Mouse (Mus musculus): ENCODE results near the gene Rcbtb1.
"Not testable (repeated sequence)": the region's sequence is repeated elsewhere in the genome, so short reads cannot be mapped to it uniquely, and the experiment has no call there.

Rcbtb1 gene

GRCm38 (mm10) chr14:59274961-59275360 lies 74.0 kb downstream of the Rcbtb1 start:
- DNase-seq (ENCODE audit: low read depth in 2 of 2, low spot score in 2 of 2) = not testable (repeated sequence)

Measured in CD8-positive naive resting alpha-beta T cell, adult 2 months (primary cell).